Mouse (Mus musculus) cerebellum, adult (tissue): ENCODE results near the gene Suco.

Experiments
- ATAC-seq: cut with Nextera tagmentation; 2 replicates; pipeline ENCODE4 v1.9.2; 2017; ENCODE audit warnings: mild to moderate bottlenecking, moderate library complexity, mixed read lengths; ENCODE audit not compliant: insufficient number of reproducible peaks, low FRiP score, low TSS enrichment

Suco gene

DNA sequence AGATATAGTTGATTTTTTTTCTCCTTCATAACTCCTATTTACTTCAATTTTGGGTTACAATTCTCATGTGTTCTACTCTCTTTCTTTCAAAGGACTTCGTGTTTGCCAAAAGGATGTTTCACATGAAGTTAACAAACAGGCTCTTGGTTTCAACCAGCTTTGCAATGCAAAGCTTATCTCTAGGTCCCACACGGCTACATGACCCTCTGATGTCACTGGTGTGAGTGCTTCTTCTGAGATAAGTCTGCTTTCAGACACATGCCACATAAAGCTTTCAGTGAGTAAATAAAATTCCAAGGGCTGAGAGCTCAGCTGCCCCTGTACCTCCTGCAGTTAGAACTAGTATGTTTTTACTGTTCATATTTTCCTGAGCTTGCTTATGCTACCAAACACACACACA, 18.1 kb upstream of the Suco start:
- ATAC-seq, result no peak

GRCm38 (mm10) chr1:161894126-161894525, 17.6 kb upstream of the Suco start:
- no peak for ATAC-seq

DNA sequence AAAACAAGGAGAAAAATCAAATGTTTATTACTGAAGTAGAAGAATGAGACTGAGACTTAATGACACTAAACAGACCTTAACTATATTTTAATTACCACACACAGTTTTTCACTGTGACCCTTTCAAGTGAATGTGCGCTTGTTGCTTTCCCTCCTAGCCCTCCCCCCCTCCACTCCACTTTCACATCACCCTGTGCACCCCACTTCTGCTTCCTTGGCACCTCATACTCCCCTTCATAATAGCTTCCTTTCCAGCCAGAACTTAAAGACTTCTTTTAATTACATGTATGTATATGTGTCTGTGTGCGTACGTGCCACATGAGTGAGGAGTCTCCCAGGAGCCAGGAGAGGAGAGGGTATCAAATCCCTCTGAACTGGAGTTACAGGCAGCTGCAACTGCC, 12.3 kb upstream of the Suco start:
- no peak for ATAC-seq

DNA sequence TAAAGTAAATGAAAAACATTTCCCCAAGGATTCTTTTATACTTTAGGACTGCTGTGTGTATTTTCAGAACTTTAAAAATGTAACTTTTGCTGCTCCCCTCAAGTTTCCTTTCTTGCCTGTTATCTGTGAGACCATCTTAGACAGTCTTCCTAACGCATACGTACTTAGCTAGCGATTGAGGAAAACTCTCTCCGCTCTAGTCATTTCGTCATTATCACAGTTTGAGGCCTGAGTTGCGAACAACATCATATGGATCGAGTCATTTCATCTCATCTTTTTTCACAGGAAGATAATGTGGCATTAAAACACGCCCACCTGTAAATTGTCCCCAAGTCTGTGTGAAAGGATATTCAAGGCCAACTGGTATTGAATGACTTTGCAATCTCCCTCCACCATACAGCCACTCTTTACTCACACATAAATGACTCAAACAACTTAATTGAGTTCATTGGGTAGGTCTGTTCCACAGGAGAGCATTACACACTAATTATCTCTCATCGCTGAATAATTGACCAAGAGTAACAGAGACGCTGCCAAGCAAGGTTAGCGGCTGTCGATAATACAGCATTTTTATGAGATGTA, 11.3 kb upstream of the Suco start:
- ATAC-seq, result no peak

- ATAC-seq, result no peak
Observed at GRCm38 (mm10) chr1:161885762-161886161, 9.3 kb upstream of the Suco start.

DNA sequence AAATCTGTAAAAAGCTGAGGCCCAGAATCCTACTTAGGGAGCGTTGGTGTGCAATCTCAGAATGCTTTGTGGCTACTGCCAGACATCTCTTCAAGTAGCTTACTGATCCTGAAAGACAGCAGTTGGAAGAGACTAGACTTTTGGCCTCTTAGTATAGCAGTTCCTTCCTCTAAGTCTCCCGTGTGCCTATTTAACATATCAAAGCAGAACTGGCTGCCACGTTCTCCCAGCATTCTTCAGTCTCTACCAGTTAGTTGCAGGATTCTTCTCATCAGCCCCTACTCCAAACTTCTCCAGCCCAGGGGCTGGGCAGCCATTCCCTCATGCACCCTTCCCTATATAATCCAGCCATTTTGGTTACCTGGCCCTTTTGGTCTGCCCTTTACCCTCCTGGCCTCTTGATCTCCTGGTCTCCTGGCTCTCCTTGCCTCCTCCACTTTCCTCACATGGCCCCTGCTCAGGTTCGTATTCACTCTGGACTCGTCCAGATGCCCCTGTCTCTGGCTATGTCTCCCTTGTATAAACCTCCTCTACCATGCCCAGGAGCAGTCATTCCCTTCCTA, 1.2 kb upstream of the Suco start:
- no peak for ATAC-seq

GRCm38 (mm10) chr1:161875706-161876552, 553 bp downstream of the Suco start:
- peak; percentile 50 for ATAC-seq

- ATAC-seq, result no peak
Observed at GRCm38 (mm10) chr1:161869422-161869821, 7.1 kb downstream of the Suco start.

- ATAC-seq, result no peak
Observed at GRCm38 (mm10) chr1:161868413-161868812, 8.1 kb downstream of the Suco start.

DNA sequence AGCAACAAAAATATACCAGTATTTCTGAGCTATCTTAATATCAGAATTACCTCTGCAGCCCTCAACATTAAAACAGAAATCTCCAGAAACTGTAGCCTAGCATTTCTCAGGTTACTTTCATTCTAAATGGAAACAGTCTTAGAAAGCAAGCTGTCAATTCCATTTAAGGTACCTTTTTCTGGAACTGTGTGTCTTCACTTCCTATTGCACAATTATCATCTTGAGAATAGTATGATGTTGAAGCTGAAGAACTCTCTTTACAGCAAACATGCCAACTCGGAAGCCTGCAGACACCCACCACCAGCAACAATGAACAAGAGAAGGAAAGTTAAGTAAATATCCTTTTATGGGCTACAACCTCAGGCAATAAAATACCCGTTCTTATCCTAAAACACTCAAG, 12.7 kb downstream of the Suco start:
- ATAC-seq, result no peak

GRCm38 (mm10) chr1:161859248-161859647, 17.2 kb downstream of the Suco start:
- ATAC-seq, result no peak

GRCm38 (mm10) chr1:161826677-161827076, 49.8 kb downstream of the Suco start:
- ATAC-seq, result no peak

DNA sequence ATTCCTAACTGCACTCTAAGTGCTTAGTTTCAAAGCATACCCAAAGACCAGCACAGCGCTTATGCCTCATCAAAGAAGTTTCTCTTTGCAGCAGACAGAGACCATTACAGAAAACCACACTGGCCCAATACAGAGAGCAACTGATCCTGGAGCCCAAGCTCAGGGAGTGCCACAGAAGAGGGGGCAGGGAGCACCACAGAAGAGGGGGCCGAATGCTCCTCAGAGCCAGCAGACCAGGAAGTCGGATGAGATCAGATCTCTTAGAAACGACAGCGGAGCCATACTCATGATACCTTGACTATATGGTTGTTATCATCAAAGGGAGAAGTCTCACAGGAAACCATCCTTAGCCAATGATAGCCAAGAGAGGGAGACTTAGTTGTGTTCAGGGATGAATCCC, 67.1 kb downstream of the Suco start:
- no peak for ATAC-seq

DNA sequence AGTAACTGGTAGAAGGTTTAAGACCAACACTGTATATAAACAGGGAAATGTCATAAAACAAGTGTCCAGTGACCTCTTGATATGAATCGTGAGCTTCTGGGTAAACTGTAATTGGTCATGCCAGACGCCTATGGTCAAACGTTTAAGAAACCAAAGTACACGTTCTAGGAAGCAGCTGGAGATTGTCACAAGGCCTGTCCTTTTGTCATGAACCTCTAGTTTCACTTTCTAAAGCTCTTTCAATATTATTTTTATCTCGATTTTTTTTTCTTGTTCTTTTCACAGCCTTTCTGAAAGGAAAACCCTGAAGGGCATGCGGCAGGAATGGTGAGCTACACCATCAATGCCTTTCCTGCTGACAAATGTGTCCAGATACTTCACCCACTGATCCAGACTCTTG, 67.5 kb downstream of the Suco start:
- no peak for ATAC-seq

DNA sequence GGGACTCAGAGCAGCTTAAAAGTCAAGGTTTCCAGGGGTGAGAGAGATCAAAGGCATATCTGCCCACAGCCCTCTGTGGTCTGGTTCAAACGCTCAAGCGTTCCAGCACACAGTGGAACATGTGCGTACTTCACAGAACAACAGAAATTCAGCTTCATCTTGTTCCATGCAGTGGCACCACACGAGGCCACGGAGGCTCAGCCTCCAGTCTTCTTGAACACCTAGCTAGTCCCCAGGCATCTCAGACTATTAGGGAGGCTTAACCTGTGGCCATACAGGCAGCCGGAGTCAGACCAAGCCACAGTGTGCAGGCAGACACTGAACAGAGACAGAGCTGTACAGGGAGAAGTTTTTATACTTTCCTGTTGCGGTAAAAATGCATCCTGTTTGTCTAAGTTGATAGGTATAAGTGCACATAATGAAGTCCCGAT, 71.9 kb downstream of the Suco start:
- ATAC-seq, result no peak

- ATAC-seq, result no peak
Observed at GRCm38 (mm10) chr1:161801321-161801720, 75.2 kb downstream of the Suco start.

DNA sequence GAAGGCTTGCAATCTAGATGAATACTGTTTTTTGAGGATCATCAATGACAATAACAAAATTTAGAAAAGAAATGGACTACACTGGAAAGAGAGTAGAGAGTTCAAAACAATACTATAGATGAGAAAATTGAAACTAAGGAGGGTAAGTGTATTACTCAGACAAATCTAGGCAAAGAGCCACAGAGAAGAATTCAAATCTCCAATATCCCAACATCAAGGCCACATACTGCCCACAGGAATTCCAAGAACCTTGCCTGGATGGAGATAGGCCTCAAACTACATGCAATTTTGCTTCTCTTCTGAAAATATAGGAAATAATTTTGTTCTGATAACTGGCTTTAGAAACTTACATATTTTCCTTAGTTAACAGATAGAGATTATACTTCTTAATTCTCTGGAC, 76.2 kb downstream of the Suco start:
- no peak for ATAC-seq

GRCm38 (mm10) chr1:161799791-161800190, 76.7 kb downstream of the Suco start:
- no peak for ATAC-seq

DNA sequence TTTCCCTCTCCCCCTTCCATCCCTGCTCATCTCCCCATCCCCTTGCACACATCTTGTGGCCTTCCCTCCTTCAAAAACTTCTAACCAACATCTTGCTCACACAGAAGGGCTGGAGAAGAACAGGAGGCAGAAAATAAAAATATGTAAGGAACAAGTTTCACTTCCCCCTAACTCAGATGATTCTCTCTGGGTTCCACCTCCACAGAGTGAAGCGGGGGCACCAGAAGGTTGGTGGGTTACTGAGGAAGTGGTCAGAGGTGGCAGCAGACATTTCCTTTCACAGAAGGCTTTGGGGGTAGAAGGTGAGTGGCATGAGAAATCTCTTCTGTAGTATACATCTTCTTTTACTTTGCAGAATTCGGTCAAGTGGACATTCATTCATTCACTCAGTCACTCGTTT, 77.6 kb downstream of the Suco start:
- ATAC-seq, result no peak

DNA sequence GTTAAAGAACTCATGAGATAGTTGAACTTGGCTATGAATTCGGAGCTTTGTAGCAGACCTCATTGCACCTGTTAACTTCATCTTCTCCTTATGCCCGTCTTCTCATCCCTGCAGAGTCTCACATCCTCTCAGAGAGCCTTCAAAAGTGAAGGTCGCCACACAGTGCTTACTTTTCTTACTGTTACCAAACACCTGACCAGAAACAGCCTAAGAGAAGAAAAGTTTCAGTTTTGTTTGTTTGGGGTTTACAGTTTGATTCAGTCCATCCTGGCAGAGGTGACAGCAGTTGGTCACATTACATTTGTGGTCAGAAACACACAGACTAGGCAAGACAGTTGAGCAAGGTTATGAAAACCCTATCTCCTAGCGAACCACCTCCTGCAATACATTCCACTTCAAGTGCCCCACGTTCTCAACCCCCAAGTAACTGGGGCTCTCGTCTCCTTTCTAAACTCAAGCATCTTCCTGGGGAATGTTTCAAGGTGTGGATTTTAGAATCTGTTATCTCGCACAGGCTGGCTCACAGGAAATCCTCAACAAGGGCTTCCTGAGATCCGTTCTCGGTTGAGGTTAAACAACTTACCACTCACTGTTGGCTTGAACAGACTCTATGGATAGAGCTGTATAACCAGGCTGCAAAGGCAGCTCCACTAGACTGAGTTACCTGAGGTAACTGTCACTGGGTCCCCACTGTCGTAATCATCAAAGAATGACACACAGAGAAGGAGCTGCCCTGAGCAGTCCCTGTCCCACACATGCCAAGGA, 81.9 kb downstream of the Suco start:
- no peak for ATAC-seq

- no peak for ATAC-seq
Observed at GRCm38 (mm10) chr1:161793321-161793720, 83.2 kb downstream of the Suco start.
